Mouse (Mus musculus) thymus, adult 2 months (tissue): Measurements from ENCODE around the gene Fgfr2. TPM values are rescaled to one million over a fixed set of nuclear protein-coding genes. Genes with fewer than 3 reads are reported as not detected.

Source experiments
- DNase-seq: peaks from one replicate; pipeline ENCODE4 v3.0.0; 2021
- H3K27ac ChIP-seq: fragments of 200-500 bp; 2 replicates; pipeline ENCODE4 v1.5.1; 2012; ENCODE audit warnings: low read length, control low read depth; ENCODE audit not compliant: control insufficient read depth, insufficient read depth
- H3K27me3 ChIP-seq: fragments of 200-500 bp; 2 replicates; pipeline ENCODE4 v1.6.1; 2012; ENCODE audit warnings: mild to moderate bottlenecking, low read length, moderate library complexity, mixed read lengths; ENCODE audit not compliant: control insufficient read depth, insufficient read depth
- H3K36me3 ChIP-seq: fragments of 200-500 bp; 2 replicates; pipeline ENCODE4 v1.6.1; 2012; ENCODE audit warnings: mild to moderate bottlenecking, low read length, moderate library complexity; ENCODE audit not compliant: control insufficient read depth, insufficient read depth
- H3K4me1 ChIP-seq: fragments of 200-500 bp; replicated peaks from 2 replicates; pipeline ENCODE4 v1.6.1; 2012; ENCODE audit warnings: low read length; ENCODE audit not compliant: control insufficient read depth, insufficient read depth
- H3K4me3 ChIP-seq: fragments of 200-500 bp; 2 replicates; pipeline ENCODE4 v1.5.1; 2012; ENCODE audit warnings: mild to moderate bottlenecking, low read length, control low read depth, moderate library complexity; ENCODE audit not compliant: control insufficient read depth, insufficient read depth
- CTCF ChIP-seq: fragments of 200-500 bp; IDR thresholded peaks from 2 replicates; pipeline ENCODE4 v1.5.1; 2012; ENCODE audit warnings: mild to moderate bottlenecking, control low read depth, low read length, moderate library complexity, borderline replicate concordance; ENCODE audit not compliant: control insufficient read depth, poor library complexity, insufficient read depth; ENCODE audit errors: extremely low read depth
- POLR2A ChIP-seq: fragments of 200-500 bp; IDR thresholded peaks from 2 replicates; pipeline ENCODE4 v1.6.1; 2012; ENCODE audit warnings: mild to moderate bottlenecking, low read length, control low read depth, moderate library complexity; ENCODE audit not compliant: control insufficient read depth, poor library complexity, insufficient read depth; ENCODE audit errors: extremely low read depth
- WGBS: fragments of 180-500 bp; shearing (Covaris S2); methylation state at CpG from one replicate; pipeline ENCODE4 v1.1.7; 2018; 5-methylcytosine and 5-hydroxymethylcytosine counted together
- polyA plus RNA-seq: library from polyadenylated mRNA; depleted of rRNA; stranded (reverse); fragments of >200 nt; gene quantifications from 2 replicates; pipeline ENCODE4 v1.2.3, GENCODE M21; 2012

Fgfr2 gene
- polyA plus RNA-seq, 1 experiment: 12.1 TPM

DNA sequence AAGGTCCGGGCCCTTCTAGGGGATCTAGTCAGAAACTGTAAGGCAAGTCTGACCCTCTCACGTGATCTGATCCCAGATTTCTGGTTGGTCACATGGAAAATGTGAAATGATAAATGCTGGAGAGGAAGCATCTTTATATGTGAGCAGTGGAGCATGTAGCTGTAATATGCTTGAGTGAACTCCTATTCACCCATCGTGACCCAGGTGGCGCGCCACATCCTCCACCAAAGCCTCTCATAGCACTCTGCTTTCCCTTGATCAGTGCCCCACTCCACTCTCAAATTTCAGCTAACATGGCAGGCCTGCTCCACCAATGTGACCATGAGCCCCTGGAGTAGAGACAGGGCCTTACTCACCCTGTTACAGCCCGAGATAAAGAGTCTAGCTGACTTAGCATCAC, 685.1 kb downstream of the Fgfr2 start:
- H3K36me3 ChIP-seq: no peaks in the 10 kb centered on the region
- H3K27ac ChIP-seq: no peak overlapping the region
- DNase-seq: no peak
- TF ChIP-seq POLR2A: no peak
- TF ChIP-seq CTCF: no peak
- WGBS: 91% methylated on average over 6 of the region's 6 CpGs
- H3K27me3 ChIP-seq: no peaks in the 10 kb centered on the region
- no peak overlapping the region for H3K4me3 ChIP-seq
- no peaks in the 10 kb centered on the region for H3K4me1 ChIP-seq

- DNase-seq: no peak
- H3K36me3 ChIP-seq: no peaks in the 10 kb centered on the region
- H3K4me1 ChIP-seq: no peaks in the 10 kb centered on the region
- no peak overlapping the region for H3K4me3 ChIP-seq
- 94% methylated on average over 3 of the region's 3 CpGs for WGBS
- TF ChIP-seq POLR2A (no peak), CTCF (no peak)
- H3K27me3 ChIP-seq: no peaks in the 10 kb centered on the region
- H3K27ac ChIP-seq: no peak overlapping the region
Measured at GRCm38 (mm10) chr7:132437431-132437830, 685.7 kb downstream of the Fgfr2 start.

DNA sequence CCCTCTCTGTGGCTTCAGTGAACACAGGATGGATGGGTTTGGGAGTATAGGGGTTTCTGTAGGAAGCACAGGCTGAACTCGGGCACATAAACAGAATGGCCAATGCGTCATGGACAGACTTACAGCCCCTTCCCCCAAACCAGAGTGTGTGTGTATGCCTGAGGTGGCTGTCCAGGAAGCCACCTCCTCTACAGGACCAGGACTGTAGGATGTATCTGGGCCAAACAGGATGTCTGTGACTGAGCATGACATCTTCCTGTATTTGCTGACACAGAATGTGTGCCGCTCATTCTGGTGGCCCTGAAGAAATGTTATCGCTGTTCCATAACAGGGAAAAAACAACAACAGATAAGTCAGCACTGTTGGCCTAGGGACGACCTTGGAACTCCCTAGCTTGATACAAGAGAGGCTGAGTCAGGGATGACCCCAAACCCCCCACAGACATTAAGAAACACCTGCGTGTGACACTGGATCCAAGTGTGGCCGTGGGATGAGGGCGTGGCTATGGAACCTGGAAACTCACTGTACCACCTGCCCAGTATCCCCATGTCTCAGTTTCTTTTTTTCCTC, 687.6 kb downstream of the Fgfr2 start:
- no peaks in the 10 kb centered on the region for H3K36me3 ChIP-seq
- TF ChIP-seq CTCF (no peak), POLR2A (no peak)
- 75% methylated on average over 8 of the region's 8 CpGs for WGBS
- DNase-seq: no peak
- no peak overlapping the region for H3K27ac ChIP-seq
- H3K4me3 ChIP-seq: no peak overlapping the region
- H3K4me1 ChIP-seq: no peaks in the 10 kb centered on the region
- H3K27me3 ChIP-seq: no peaks in the 10 kb centered on the region

DNA sequence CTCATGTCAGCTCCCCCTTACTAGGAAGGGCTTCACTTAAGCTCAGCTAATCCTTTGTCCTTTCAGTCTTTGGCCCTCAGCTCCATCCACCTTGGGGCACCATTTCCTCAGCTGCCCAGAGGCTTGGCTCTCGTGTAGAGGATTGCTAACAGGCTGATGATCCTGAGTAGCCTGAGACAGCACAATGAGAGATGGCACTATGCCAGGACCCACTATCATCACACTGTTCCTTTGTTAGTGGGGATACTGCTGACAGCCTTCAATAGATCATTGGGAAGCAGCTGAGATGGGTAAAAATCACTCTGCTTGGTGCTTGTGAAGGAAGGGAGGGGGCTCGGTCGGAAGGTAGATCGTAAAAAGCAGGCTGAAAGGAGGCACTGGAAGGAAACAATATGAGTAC, 693.8 kb downstream of the Fgfr2 start:
- 95% methylated on average over 4 of the region's 4 CpGs for WGBS
- Histone ChIP-seq H3K4me3 (no peak overlapping the region), H3K36me3 (no peaks in the 10 kb centered on the region), H3K4me1 (no peaks in the 10 kb centered on the region), H3K27me3 (no peaks in the 10 kb centered on the region), H3K27ac (no peak overlapping the region)
- no peak for DNase-seq
- TF ChIP-seq CTCF: no peak
- TF ChIP-seq POLR2A: no peak

DNA sequence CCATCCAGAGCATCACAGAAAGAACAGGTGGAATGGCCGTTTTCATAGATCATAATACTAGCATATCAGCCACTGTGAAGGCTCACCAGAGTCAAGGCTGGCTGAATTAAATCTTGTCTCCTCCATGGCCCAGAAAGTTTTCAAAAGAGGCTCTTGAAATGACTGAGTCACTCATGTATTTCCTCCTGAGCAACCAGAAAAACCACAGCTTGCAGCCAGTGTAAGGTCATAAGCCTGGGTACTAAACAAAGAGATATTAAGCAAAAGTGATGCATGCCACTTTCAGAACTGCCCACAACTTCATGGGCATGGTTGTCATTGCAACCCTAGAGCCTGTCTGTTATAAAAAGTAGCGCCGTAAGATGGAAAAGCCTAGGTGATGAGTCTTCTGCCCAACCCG, 694.8 kb downstream of the Fgfr2 start:
- DNase-seq: no peak
- no peak overlapping the region for H3K4me3 ChIP-seq
- no peak overlapping the region for H3K27ac ChIP-seq
- H3K27me3 ChIP-seq: no peaks in the 10 kb centered on the region
- 45% methylated on average over 4 of the region's 4 CpGs for WGBS
- no peaks in the 10 kb centered on the region for H3K4me1 ChIP-seq
- H3K36me3 ChIP-seq: no peaks in the 10 kb centered on the region
- TF ChIP-seq CTCF (no peak), POLR2A (no peak)

DNA sequence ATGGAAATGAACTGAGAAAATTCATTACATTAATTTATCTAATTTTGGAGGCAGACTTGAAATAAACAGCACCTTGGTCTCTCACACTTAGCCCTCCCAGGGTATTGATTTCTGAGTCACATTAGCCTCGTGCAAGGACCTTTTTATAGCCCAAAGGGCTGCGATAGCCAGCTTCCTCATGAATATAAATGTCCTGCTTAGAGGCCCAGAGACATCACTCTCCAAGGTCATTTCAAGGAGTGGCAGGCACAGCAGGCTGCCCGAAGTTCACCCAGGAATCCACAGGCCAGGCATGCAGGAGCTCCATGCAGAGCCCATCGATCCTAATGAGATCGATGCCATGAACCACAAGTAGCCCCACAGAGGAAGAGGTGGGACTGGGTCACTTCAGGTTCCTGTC, 697.1 kb downstream of the Fgfr2 start:
- H3K4me1 ChIP-seq: no peaks in the 10 kb centered on the region
- H3K36me3 ChIP-seq: no peaks in the 10 kb centered on the region
- no peak overlapping the region for H3K4me3 ChIP-seq
- WGBS: 93% methylated on average over 5 of the region's 5 CpGs
- no peak for TF ChIP-seq CTCF
- no peak for TF ChIP-seq POLR2A
- no peaks in the 10 kb centered on the region for H3K27me3 ChIP-seq
- DNase-seq: no peak
- no peak overlapping the region for H3K27ac ChIP-seq
